Mouse (Mus musculus): Measurements from ENCODE around the gene Treh. TPM values are rescaled to one million over a fixed set of nuclear protein-coding genes. Genes with fewer than 3 reads are reported as not detected.
A peak's percentile ranks its signal among the peaks of the same experiment; 100 is the strongest.

The Treh gene
- polyA plus RNA-seq, 1 experiment from 2014 or later = not detected

DNA sequence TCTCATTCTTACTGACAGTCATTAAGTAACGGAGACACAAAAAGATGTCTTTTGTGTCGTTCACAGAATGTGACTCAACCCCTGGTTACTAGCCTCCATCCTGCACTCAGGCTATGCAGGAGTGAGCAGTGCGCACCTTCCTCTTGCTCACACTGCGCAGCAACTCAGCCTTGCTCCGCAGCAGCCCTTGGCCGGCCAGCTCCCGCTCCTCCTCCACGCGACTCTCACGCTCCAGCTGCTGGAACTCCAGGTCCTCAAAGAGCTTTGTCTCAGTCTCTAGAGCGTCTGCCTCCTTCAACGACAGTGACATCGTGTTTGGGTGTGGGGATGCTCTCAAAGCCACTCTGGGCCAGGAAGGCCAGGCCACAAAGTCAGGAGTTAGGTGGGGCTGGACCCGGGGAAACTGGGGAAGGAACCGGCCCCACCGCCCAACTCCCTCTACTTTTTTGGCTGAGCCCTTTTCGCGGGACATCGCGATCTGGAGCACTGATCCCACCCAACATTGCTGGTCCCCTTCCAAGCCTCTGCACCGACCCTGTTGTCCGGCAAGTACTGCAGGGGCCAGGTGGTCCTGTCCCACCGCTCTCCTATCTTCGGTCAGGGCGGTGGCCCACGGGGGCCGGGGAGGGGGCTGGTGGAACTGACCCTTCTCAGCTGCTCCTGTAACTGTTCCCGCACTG is 34.9 kb downstream of the Treh start:
- Histone ChIP-seq H3K9me3 (no peaks in the 10 kb centered on the region), H3K27ac (peak overlapping the region; percentile 80), H3K4me1 (peaks cover 27% of the 10 kb centered on the region), H3K27me3 (no peaks in the 10 kb centered on the region), H3K4me3 (peak overlapping the region; percentile 45), H3K9ac (peak overlapping the region; percentile 72), H3K36me3 (peaks cover 75% of the 10 kb centered on the region), H3K4me2 (peak overlapping the region; percentile 72)
- whole genome bisulfite sequencing = 24% methylated on average over 28 of the region's 28 CpGs
- ATAC-seq (ENCODE audit: insufficient number of reproducible peaks, insufficient read depth, low FRiP score, low TSS enrichment, low read depth) = no peak; the same call in 1 of the 2 replicates

DNA sequence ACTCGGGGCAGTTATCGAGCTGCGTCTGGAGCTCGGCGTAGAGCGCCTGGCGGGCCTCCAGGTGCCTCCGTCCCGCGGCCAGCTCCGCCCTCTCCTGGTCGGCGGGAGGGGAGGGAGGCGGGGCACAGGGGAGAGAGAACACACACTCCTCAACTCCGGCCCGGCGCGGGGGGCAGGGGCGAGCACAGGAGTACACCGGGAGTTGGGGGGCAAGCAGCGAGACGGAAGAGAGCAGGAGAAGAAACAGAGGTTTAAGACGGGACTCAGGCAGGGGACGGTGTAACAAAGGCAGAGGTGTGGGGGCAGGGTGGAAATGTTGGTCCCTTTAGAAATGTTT is 35.4 kb downstream of the Treh start:
- 3% methylated on average over 24 of the region's 24 CpGs for WGBS
- Histone ChIP-seq H3K9ac (peak overlapping the region; percentile 72), H3K4me3 (peak overlapping the region; percentile 45), H3K4me1 (peaks cover 28% of the 10 kb centered on the region), H3K4me2 (peak overlapping the region; percentile 72), H3K9me3 (no peaks in the 10 kb centered on the region), H3K36me3 (peaks cover 75% of the 10 kb centered on the region), H3K27me3 (no peaks in the 10 kb centered on the region), H3K27ac (peak overlapping the region; percentile 80)
- ATAC-seq (ENCODE audit: insufficient number of reproducible peaks, insufficient read depth, low FRiP score, low TSS enrichment, low read depth) = peak; percentile 80

DNA sequence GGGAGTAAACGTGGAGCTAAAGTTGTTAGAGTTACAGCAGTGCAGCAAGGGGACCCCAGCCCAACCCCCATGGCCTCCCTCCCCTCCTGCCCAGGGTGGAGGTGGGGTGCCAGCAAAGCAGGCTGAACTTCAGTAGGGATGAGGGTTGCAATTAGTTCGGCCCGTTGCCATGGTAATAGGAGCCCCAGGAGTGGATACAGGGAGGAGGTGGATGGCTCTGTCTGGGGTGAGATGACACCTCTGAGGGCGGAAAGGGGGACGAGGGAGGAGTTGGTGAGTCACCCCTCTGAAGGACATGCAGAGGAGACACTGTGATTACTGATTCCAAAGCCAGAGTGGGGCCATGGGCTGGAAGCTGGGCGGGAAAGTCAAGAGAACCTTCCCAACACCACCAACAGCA is 35.9 kb downstream of the Treh start:
- Histone ChIP-seq H3K27ac (peak overlapping the region; percentile 80), H3K9ac (peak overlapping the region; percentile 72), H3K9me3 (no peaks in the 10 kb centered on the region), H3K4me3 (peak overlapping the region; percentile 45), H3K27me3 (no peaks in the 10 kb centered on the region), H3K36me3 (peaks cover 75% of the 10 kb centered on the region), H3K4me2 (peak overlapping the region; percentile 72), H3K4me1 (peaks cover 32% of the 10 kb centered on the region)
- WGBS = 14% methylated on average over 6 of the region's 6 CpGs
- ATAC-seq (ENCODE audit: insufficient number of reproducible peaks, insufficient read depth, low FRiP score, low TSS enrichment, low read depth) = peak; percentile 45; the same call in 1 of the 2 replicates

DNA sequence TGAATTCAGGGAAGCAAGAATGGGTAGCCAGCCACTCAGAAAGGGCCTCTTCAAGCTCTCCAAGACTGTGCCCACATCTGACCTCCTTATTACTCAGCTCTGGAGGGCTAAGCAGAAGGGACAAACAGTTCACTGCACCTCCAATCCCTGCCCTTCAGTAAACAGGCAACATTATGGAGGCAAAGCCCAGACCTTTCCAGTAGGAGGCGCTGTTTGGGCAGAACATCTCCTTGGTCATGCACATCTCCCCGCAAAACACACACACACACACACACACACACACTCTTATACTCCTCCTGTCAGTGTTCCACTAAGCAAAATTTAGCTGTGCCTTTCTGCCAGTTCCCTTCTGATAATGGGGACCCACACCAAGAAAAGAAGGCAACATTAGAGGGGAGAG is 36.6 kb downstream of the Treh start:
- Histone ChIP-seq H3K9me3 (no peaks in the 10 kb centered on the region), H3K4me2 (no peak overlapping the region), H3K4me3 (no peak overlapping the region), H3K4me1 (peaks cover 32% of the 10 kb centered on the region), H3K9ac (no peak overlapping the region), H3K36me3 (peaks cover 75% of the 10 kb centered on the region), H3K27me3 (no peaks in the 10 kb centered on the region), H3K27ac (peak overlapping the region; percentile 80; the same call in 1 of the 2 replicates)
- WGBS = 50% methylated on average over 2 of the region's 2 CpGs
- ATAC-seq (ENCODE audit: insufficient number of reproducible peaks, insufficient read depth, low FRiP score, low TSS enrichment, low read depth) = no peak

DNA sequence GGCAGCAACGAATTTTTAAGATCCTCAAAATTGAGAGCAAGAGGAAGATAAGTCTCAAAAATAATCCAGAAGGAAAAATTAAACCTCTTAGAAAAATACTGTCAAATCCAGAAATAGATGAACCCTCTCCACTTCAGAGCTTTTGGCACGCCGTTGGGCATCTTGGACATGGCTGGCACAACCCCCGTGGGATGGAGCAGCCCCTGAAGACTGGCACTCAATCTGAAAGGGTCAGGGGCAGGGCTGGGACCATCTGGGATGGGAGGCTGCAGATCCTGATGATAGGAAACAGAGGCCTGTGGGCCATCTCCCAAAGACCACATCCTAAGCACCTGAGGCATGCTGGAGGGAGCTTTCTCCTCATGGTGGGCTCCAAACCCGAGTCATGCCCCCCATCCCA is 37.2 kb downstream of the Treh start:
- H3K4me3 ChIP-seq = no peak overlapping the region
- no peak for ATAC-seq (ENCODE audit: insufficient number of reproducible peaks, insufficient read depth, low FRiP score, low TSS enrichment, low read depth)

DNA sequence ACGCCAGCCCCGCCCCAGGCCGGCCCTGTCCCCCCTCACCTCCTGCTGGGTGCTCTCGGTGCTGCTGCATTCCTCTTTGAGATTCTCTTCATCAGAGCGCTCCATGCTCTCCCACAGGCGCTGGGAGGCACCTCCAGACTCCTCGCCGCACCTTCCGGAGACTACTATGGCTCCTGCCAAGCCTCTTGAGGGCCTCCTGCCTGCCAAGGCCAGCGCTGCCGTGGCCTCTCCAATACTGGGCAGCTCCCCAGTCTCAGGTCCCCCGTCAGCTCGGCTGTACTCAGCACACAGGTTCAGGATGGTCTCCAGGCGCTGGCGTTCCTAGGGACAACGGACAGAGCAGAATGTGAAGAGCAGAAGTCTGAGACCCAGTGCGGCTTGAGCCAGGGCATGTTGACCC is 38.6 kb downstream of the Treh start:
- Histone ChIP-seq H3K4me1 (peaks cover 32% of the 10 kb centered on the region), H3K27ac (no peak overlapping the region), H3K4me2 (no peak overlapping the region), H3K27me3 (no peaks in the 10 kb centered on the region), H3K4me3 (no peak overlapping the region), H3K9ac (no peak overlapping the region), H3K36me3 (peaks cover 76% of the 10 kb centered on the region), H3K9me3 (no peaks in the 10 kb centered on the region)
- no peak for ATAC-seq (ENCODE audit: insufficient number of reproducible peaks, insufficient read depth, low FRiP score, low TSS enrichment, low read depth)
- 65% methylated on average over 17 of the region's 17 CpGs for WGBS

More for the DNA sequence above, 37.2 kb downstream of the Treh start:
- H3K9me3 ChIP-seq = no peaks in the 10 kb centered on the region
- no peak overlapping the region for H3K27ac ChIP-seq
- H3K9ac ChIP-seq = 0 out of 2 replicates have a peak overlapping the region, but pooled peaks have one; percentile 7
- WGBS = 76% methylated on average over 5 of the region's 5 CpGs
- no peaks in the 10 kb centered on the region for H3K27me3 ChIP-seq
- H3K36me3 ChIP-seq = peaks cover 76% of the 10 kb centered on the region
- H3K4me2 ChIP-seq = no peak overlapping the region
- H3K4me1 ChIP-seq = peaks cover 32% of the 10 kb centered on the region

DNA sequence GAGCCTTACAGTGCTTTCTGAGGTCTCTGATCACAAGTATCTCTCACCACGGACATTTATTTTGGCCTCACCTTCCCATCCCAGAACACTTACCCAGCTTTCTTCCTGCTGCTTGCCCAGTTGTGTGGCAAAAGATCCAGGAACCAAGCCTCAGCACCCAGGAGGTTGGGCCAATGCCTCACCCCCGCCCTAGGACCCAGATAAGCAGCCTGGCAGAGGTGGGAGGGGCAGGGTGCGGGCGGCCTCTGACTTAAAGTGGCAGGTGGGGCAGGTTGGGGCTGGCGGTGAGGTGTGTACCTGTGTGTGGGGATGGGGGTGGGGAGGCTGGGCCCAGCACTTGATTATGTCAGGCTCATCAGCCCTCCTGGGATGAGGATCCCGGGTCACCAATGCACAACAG is 40.0 kb downstream of the Treh start:
- Histone ChIP-seq H3K4me2 (no peak overlapping the region), H3K9ac (no peak overlapping the region), H3K9me3 (no peaks in the 10 kb centered on the region), H3K4me1 (peaks cover 31% of the 10 kb centered on the region), H3K27ac (no peak overlapping the region), H3K36me3 (peaks cover 79% of the 10 kb centered on the region), H3K4me3 (no peak overlapping the region), H3K27me3 (no peaks in the 10 kb centered on the region)
- ATAC-seq (ENCODE audit: insufficient number of reproducible peaks, insufficient read depth, low FRiP score, low TSS enrichment, low read depth) = no peak
- 72% methylated on average over 6 of the region's 6 CpGs for WGBS

DNA sequence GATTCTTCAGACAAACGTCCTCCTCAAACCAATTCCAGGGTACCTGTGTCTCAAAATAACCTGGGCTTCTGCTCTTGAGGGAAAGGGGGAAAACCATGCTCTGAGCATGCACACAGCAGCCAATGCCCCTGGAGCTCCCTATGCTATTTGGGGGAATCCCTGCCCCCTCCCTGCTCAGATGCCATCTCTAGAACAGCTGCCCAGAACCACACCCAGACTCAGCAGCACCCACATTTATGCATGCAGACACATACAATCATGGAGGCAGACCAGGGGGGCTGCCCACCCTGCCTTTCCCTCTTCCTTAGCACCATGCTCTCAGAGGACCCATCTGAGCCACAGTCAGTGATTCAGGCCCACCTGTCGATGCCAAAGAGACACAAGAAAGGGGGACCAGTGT is 40.5 kb downstream of the Treh start:
- Histone ChIP-seq H3K4me2 (no peak overlapping the region), H3K4me3 (no peak overlapping the region), H3K4me1 (peaks cover 28% of the 10 kb centered on the region), H3K9me3 (no peaks in the 10 kb centered on the region), H3K27me3 (no peaks in the 10 kb centered on the region), H3K27ac (no peak overlapping the region), H3K9ac (no peak overlapping the region), H3K36me3 (peaks cover 82% of the 10 kb centered on the region)
- no peak for ATAC-seq (ENCODE audit: insufficient number of reproducible peaks, insufficient read depth, low FRiP score, low TSS enrichment, low read depth)
- 62% methylated on average over 2 of the region's 2 CpGs for WGBS

DNA sequence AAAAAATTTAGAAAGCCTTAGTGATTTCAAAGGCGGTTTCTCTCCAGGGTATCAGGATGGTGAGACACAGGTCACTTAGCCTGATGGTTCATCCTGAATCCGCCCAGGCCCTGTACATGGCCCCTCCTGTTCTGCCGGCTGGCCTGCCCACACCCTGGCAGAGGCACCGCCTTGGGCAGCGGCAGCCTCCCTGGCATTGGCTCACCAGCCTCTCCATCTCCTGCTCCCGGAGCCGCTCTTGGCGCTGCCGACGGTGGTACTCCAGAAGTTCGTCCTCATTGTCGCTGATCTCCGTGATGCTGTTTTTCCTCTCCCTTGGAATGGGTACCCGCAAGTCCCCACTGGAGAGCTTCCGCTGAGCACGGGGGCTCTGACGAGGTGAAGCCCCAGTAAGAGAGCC is 42.1 kb downstream of the Treh start:
- Histone ChIP-seq H3K9me3 (no peaks in the 10 kb centered on the region), H3K4me2 (no peak overlapping the region), H3K4me1 (peaks cover 25% of the 10 kb centered on the region), H3K36me3 (peaks cover 79% of the 10 kb centered on the region), H3K27ac (no peak overlapping the region), H3K4me3 (no peak overlapping the region), H3K9ac (no peak overlapping the region), H3K27me3 (no peaks in the 10 kb centered on the region)
- 87% methylated on average over 17 of the region's 17 CpGs for WGBS
- ATAC-seq (ENCODE audit: insufficient number of reproducible peaks, insufficient read depth, low FRiP score, low TSS enrichment, low read depth) = no peak

DNA sequence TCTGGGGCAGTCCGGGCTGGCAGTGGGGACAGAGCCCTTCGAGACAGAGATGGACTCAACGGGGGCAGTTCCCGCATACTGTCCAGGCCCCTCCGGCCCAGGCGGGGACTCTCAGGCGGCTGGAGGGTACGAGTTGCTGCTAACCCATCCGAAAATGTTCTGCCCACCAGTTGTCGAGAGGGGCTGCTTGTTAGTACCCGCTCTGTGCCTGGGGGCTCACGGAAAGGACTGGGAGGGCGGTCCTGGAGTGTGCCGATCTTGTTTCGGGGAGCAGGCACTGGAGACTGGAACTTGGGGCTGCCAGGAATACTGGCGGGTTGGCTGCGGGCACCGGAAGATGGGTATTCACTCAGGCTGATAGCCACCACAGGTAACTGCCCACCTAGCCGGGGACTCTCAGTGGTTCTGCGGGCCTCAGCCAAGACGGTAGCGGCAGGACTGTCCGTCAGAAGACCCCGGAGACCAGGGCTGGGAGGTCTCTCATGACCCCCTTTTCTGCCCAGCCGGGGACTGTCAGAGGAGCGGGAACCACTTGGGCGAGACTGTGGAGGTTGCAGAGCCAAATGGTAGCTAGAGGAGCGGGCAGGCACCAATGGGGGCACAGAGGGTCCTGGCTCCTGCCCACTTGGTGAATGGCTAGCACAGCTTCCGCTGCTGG is 42.8 kb downstream of the Treh start:
- no peak overlapping the region for H3K4me3 ChIP-seq
- H3K27ac ChIP-seq = no peak overlapping the region
- H3K36me3 ChIP-seq = peaks cover 72% of the 10 kb centered on the region
- no peaks in the 10 kb centered on the region for H3K27me3 ChIP-seq
- H3K4me1 ChIP-seq = peaks cover 32% of the 10 kb centered on the region
- no peaks in the 10 kb centered on the region for H3K9me3 ChIP-seq
- H3K9ac ChIP-seq = no peak overlapping the region
- WGBS = 95% methylated on average over 29 of the region's 29 CpGs
- no peak overlapping the region for H3K4me2 ChIP-seq
- ATAC-seq (ENCODE audit: insufficient number of reproducible peaks, insufficient read depth, low FRiP score, low TSS enrichment, low read depth) = no peak

DNA sequence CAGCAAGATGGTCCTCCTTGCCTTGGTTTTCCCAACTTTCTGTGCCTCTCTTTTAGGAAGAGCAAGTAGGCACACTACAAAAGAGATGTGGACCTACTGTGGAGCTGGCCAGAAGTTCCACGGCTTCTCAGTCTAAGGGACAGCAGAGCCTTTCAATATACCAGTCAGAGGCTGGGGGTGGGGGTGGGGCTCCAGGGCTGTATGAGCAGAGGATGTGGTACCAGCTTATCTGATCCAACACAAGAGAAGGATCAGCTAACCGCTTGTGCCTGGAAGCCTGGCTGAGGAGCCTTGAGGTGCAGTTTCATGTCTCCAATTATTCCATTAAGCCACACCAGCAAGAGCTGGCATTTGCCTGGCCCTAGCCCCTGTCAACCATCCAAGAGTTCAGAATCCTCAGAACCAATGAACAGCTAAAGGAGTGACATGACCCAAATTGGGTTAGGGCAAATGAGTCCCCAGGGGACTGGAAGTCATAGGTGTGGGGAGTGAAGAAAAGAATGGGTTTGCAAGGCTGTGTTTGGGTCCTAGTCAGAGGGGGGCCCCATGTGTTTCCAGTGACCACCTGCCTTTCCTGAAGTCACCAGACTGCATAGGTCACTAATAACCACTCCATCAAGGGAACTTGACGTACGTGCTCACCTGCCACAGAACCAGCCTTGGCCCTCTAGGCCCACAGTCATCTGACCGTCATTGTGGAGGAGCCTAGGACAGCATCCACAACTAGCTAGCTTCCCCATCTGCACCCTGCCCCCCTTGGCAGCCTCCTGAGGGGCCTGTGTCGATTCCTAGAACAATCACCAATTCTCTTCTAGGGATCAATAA is 44.2 kb downstream of the Treh start:
- H3K9me3 ChIP-seq = no peaks in the 10 kb centered on the region
- H3K27me3 ChIP-seq = no peaks in the 10 kb centered on the region
- H3K9ac ChIP-seq = no peak overlapping the region
- 70% methylated on average over 6 of the region's 6 CpGs for WGBS
- H3K4me1 ChIP-seq = peaks cover 39% of the 10 kb centered on the region
- no peak overlapping the region for H3K4me3 ChIP-seq
- H3K4me2 ChIP-seq = no peak overlapping the region
- no peak overlapping the region for H3K27ac ChIP-seq
- no peak for ATAC-seq (ENCODE audit: insufficient number of reproducible peaks, insufficient read depth, low FRiP score, low TSS enrichment, low read depth)
- H3K36me3 ChIP-seq = peaks cover 58% of the 10 kb centered on the region
